Mouse (Mus musculus) hindbrain, embryonic 16.5 days (tissue): ENCODE results near the gene Ube2d3. TPM values are rescaled to one million over a fixed set of nuclear protein-coding genes. Genes with fewer than 3 reads are reported as not detected.
A peak's percentile ranks its signal among the peaks of the same experiment; 100 is the strongest.
"Not testable (repeated sequence)": the region's sequence is repeated elsewhere in the genome, so short reads cannot be mapped to it uniquely, and the experiment has no call there.

Experiments used
- ATAC-seq: fragments of 200-750 bp; cut with Nextera tagmentation; 2 replicates; pipeline ENCODE4 v1.8.0; 2017; ENCODE audit warnings: moderate TSS enrichment, moderate library complexity
- H3K27ac ChIP-seq: fragments of 300-500 bp; sonication (generic); 2 replicates; pipeline ENCODE4 v1.5.1; 2014; ENCODE audit warnings: low read depth, mild to moderate bottlenecking, control low read depth, low read length, moderate library complexity
- H3K27me3 ChIP-seq: fragments of 300-500 bp; sonication (generic); replicated peaks from 2 replicates; pipeline ENCODE4 v1.6.1; 2014; ENCODE audit warnings: low read length; ENCODE audit not compliant: control insufficient read depth, insufficient read depth
- H3K36me3 ChIP-seq: fragments of 300-500 bp; sonication (generic); 2 replicates; pipeline ENCODE4 v1.6.1; 2014; ENCODE audit warnings: mild to moderate bottlenecking, low read length, moderate library complexity, mixed read lengths; ENCODE audit not compliant: control insufficient read depth, insufficient read depth
- H3K4me1 ChIP-seq: fragments of 300-500 bp; sonication (generic); 2 replicates; pipeline ENCODE4 v1.6.1; 2014; ENCODE audit warnings: low read depth, low read length; ENCODE audit not compliant: control insufficient read depth, insufficient read depth
- H3K4me2 ChIP-seq: fragments of 300-500 bp; sonication (generic); 2 replicates; pipeline ENCODE4 v1.6.1; 2014; ENCODE audit warnings: mild to moderate bottlenecking, low read length, control low read depth, moderate library complexity
- H3K4me3 ChIP-seq: fragments of 300-500 bp; sonication (generic); 2 replicates; pipeline ENCODE4 v1.5.1; 2014; ENCODE audit warnings: mild to moderate bottlenecking, low read length, control low read depth, moderate library complexity
- H3K9ac ChIP-seq: fragments of 300-500 bp; sonication (generic); 2 replicates; pipeline ENCODE4 v1.6.1; 2014; ENCODE audit warnings: low read depth, mild to moderate bottlenecking, control low read depth, low read length, moderate library complexity
- H3K9me3 ChIP-seq: fragments of 300-500 bp; sonication (generic); 2 replicates; pipeline ENCODE4 v1.6.1; 2014; ENCODE audit warnings: mild to moderate bottlenecking, low read length, moderate library complexity; ENCODE audit not compliant: control insufficient read depth
- WGBS: fragments of 180-500 bp; shearing (Covaris S2); extraction: QIAGEN DNeasy Blood & Tissue Kit; methylation state at CpG from one replicate; pipeline ENCODE4 v1.1.7; 2014; 5-methylcytosine and 5-hydroxymethylcytosine counted together
- polyA plus RNA-seq: library from polyadenylated mRNA; unstranded; fragments of >200 nt; fragmentation: Nextera tagmentation; extraction: Ambion mirVana; gene quantifications from 2 replicates; pipeline ENCODE4 v1.2.1, GENCODE M21; 2015

Gene Ube2d3
- polyA plus RNA-seq, 1 experiment from 2014 or later: 331 TPM

GRCm38 (mm10) chr3:135480767-135481166, 42.8 kb downstream of the Ube2d3 start:
- Histone ChIP-seq H3K27ac (no peak overlapping the region), H3K9me3 (no peaks in the 10 kb centered on the region), H3K27me3 (no peaks in the 10 kb centered on the region), H3K4me3 (no peak overlapping the region), H3K36me3 (no peaks in the 10 kb centered on the region), H3K4me1 (no peaks in the 10 kb centered on the region), H3K9ac (no peak overlapping the region), H3K4me2 (no peak overlapping the region)
- 88% methylated on average over 6 of the region's 6 CpGs for WGBS
- ATAC-seq: no peak

- no peak for ATAC-seq
- WGBS: 82% methylated on average over 3 of the region's 3 CpGs
- Histone ChIP-seq H3K4me2 (no peak overlapping the region), H3K9ac (no peak overlapping the region), H3K4me3 (no peak overlapping the region), H3K36me3 (no peaks in the 10 kb centered on the region), H3K27me3 (no peaks in the 10 kb centered on the region), H3K27ac (no peak overlapping the region), H3K9me3 (no peaks in the 10 kb centered on the region), H3K4me1 (no peaks in the 10 kb centered on the region)
Measured at GRCm38 (mm10) chr3:135481608-135482007, 43.7 kb downstream of the Ube2d3 start.

DNA sequence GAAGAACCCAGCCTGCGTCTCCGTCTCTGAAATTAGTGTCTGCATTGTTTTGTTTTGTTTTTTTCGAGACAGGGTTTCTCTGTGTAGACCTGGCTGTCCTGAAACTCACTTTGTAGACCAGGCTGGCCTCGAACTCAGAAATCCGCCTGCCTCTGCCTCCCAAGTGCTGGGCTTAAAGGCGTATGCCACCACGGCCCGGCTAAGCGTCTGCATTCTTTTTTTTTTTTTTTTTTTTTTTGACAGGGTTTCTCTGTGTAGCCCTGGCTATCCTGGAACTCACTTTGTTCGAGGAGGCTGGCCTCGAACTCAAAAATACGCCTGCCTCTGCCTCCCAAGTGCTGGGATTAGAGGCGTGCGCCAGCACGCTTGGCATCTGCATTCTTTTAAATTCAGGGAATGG, 46.7 kb downstream of the Ube2d3 start:
- not testable (repeated sequence) for H3K27ac ChIP-seq, H3K9me3 ChIP-seq, H3K9ac ChIP-seq, H3K36me3 ChIP-seq, H3K27me3 ChIP-seq, H3K4me1 ChIP-seq
- Histone ChIP-seq H3K4me2 (peak overlapping the region; percentile 97), H3K4me3 (peak overlapping the region; percentile 72)
- WGBS: 91% methylated on average over 15 of the region's 15 CpGs
- ATAC-seq: 0 out of 2 replicates have a peak, but pooled peaks have one; percentile 3

DNA sequence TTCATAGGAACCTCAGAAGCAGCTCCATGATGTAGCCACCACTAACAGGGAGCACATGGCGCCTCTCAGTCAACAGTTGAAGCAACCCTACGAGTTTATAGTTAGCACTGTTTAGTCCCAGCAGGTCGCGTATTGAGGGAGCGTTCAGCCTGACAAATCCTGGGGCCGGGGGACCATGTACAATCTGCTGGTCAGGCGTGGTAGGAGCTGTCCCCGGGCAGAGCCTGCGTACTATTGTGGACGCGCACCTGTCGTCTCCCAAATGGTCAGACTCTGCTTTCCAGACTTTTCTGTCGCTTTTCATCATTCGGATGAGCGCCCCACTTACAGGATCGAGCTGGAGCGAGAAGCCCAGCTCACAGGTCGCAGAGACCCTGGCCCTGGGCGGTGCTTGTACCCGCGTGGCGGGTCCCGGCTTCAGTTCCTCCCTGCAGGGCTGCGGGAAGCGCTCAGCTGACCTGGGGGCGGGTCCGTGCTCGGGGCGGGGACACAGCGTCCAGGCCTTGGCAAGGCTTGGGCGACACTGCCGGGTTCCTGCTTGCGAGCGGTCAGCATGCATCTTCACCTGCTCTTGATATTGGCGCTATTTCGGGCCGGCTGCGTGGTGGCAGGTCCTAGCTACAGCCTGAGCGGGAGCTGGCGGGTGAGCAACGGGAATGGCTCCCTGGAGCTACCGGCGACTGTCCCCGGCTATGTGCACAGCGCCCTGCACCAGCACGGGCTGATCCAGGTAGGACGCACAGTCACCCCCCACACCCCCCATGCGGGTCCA, 47.4 kb downstream of the Ube2d3 start, which contains the start of gene Manba:
TSS of gene Manba (plus strand) at position 484 of the 772 bp plus-strand sequence.
- Histone ChIP-seq H3K9ac (peak within 1 kb of the TSS; percentile 82), H3K4me2 (peak within 1 kb of the TSS; percentile 97), H3K4me1 (no peaks in the 10 kb centered on the region), H3K27me3 (no peaks in the 10 kb centered on the region), H3K4me3 (peak within 1 kb of the TSS; percentile 72), H3K27ac (0 out of 2 replicates have a peak within 1 kb of the TSS, but pooled peaks have one; percentile 16), H3K9me3 (no peaks in the 10 kb centered on the region), H3K36me3 (no peaks in the 10 kb centered on the region)
- ATAC-seq: peak; percentile 97
- WGBS: 1% methylated on average over 48 of the region's 48 CpGs

DNA sequence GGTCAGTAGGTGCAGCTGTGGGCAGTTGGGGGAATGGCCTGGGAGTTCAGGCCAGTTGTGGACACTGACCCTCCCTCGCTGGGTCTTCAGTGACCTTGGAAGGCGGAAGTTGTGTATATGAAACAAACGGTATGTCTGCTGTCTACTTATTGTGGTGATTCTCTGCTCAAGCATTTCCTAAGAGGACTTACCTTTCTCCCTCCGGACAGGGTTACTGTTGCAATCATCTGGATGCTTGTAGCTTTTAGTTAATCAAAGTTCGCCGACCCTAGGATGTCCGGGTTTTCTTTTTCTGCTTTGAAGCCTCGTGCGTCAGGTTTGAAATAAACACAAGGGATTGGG, 47.9 kb downstream of the Ube2d3 start:
- H3K4me1 ChIP-seq: no peaks in the 10 kb centered on the region
- H3K9me3 ChIP-seq: no peaks in the 10 kb centered on the region
- 15% methylated on average over 9 of the region's 9 CpGs for WGBS
- H3K27ac ChIP-seq: no peak overlapping the region
- H3K27me3 ChIP-seq: no peaks in the 10 kb centered on the region
- no peaks in the 10 kb centered on the region for H3K36me3 ChIP-seq
- no peak for ATAC-seq
- peak overlapping the region; percentile 72 for H3K4me3 ChIP-seq
- peak overlapping the region; percentile 82 for H3K9ac ChIP-seq
- H3K4me2 ChIP-seq: peak overlapping the region; percentile 97

DNA sequence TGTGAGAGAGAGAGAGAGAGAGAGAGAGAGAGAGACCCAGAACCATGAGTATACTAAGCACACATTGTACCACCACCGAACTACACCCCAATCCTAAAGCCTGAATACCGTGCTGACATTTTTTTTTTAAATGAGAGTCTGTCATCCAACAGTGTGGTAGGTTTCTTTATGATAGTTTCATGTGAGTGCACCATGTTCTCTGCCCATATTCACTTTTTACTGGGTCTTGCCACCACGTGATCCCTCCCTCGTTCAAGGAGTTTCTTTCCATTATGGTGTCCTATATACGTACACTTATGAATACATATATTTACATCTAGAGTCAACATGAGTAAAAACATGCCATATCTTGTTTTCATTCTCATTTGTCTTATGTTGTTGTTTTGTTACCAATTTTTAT, 48.4 kb downstream of the Ube2d3 start:
- Histone ChIP-seq H3K9ac (no peak overlapping the region), H3K4me1 (no peaks in the 10 kb centered on the region), H3K4me2 (peak overlapping the region; percentile 97), H3K36me3 (no peaks in the 10 kb centered on the region), H3K27me3 (no peaks in the 10 kb centered on the region), H3K9me3 (no peaks in the 10 kb centered on the region), H3K27ac (no peak overlapping the region), H3K4me3 (peak overlapping the region; percentile 72)
- no peak for ATAC-seq
- 78% methylated on average over 5 of the region's 5 CpGs for WGBS

DNA sequence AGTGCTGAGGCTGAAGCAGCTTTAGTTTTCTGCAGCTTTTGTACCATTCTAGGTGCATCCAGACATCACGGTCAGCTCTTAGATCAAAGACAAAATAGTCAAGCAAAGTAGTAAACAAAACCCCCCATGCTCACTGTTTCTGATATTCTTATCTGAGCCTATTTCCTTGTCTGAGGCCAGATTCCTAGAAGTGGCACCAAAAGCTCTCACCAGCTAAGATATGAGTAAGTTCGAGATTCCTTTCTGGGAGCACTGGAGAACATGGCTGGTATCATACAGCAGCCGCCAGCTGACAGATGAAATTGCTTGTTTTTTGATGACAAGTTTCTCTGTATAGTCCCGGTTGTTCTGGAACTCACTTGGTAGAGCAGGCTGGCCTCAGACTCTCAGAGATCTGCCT, 49.9 kb downstream of the Ube2d3 start:
- Histone ChIP-seq H3K27ac (no peak overlapping the region), H3K4me2 (no peak overlapping the region), H3K36me3 (no peaks in the 10 kb centered on the region), H3K9me3 (no peaks in the 10 kb centered on the region), H3K4me3 (no peak overlapping the region), H3K4me1 (no peaks in the 10 kb centered on the region), H3K9ac (no peak overlapping the region), H3K27me3 (no peaks in the 10 kb centered on the region)
- WGBS: 91% methylated on average over 4 of the region's 4 CpGs
- ATAC-seq: no peak

DNA sequence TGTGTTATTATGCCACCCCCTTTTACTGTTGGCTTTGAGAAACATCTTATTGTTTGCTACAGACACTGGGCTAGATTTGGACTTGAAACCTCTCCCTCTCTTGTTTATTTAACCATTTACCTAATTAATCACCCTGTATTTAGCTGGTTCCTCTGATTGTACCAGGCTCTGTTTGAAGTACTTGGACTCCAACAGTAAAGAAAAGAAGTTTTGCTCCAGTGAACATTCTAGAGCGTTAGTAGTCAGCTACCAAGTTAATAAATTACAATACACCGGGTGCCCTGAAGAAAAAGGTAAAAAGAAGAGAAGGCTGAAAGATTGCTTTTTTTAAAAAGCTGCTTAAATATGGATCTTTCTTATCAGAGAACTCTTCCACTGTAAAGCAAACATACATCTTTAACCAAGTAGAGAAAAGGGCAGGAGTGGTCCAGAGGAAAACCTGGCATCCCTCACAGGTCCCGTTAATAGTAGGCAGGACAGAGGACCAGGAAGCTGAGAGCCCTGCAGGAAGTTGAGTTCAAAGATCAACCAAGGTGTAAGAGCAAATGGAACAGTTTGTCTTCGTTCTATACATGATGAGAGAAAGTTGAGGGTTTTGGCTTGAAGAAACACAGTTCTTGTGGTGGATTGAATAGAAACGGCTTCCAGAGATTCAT, 52.0 kb downstream of the Ube2d3 start:
- Histone ChIP-seq H3K9ac (no peak overlapping the region), H3K27me3 (no peaks in the 10 kb centered on the region), H3K4me1 (no peaks in the 10 kb centered on the region), H3K4me2 (no peak overlapping the region), H3K4me3 (no peak overlapping the region), H3K9me3 (no peaks in the 10 kb centered on the region), H3K27ac (no peak overlapping the region), H3K36me3 (no peaks in the 10 kb centered on the region)
- no peak for ATAC-seq
- WGBS: 85% methylated on average over 5 of the region's 5 CpGs

- Histone ChIP-seq H3K9ac (no peak overlapping the region), H3K4me3 (no peak overlapping the region), H3K36me3 (no peaks in the 10 kb centered on the region), H3K9me3 (no peaks in the 10 kb centered on the region), H3K4me2 (no peak overlapping the region), H3K27me3 (no peaks in the 10 kb centered on the region), H3K4me1 (no peaks in the 10 kb centered on the region), H3K27ac (no peak overlapping the region)
- ATAC-seq: no peak
- WGBS: 90% methylated on average over 6 of the region's 6 CpGs
Measured at GRCm38 (mm10) chr3:135491102-135491501, 53.2 kb downstream of the Ube2d3 start.
